Mouse (Mus musculus) adrenal gland, adult (tissue): ENCODE data around the gene Htr1f.
"Not testable (repeated sequence)": the region's sequence is repeated elsewhere in the genome, so short reads cannot be mapped to it uniquely, and the experiment has no call there.

Experiments
- DNase-seq, 2 experiments: peaks; one replicate each; pipeline ENCODE4 v3.0.0; 2022 to 2023; ENCODE audit warnings: low spot score in 1 of 2; ENCODE audit not compliant: inconsistent age in 2 of 2

Htr1f gene

GRCm38 (mm10) chr16:65105184-65105931 lies at the start of gene Htr1f:
TSS of gene Htr1f (minus strand) at chr16:65105854.
- no peak for DNase-seq

- DNase-seq, result no peak
Measured at GRCm38 (mm10) chr16:65139771-65140170, 34.1 kb upstream of the Htr1f start.

GRCm38 (mm10) chr16:65129391-65129790 lies 23.7 kb upstream of the Htr1f start:
- no peak for DNase-seq

GRCm38 (mm10) chr16:65127846-65128245 lies 22.2 kb upstream of the Htr1f start:
- no peak for DNase-seq

GRCm38 (mm10) chr16:65112221-65112620 lies 6.6 kb upstream of the Htr1f start:
- peak in 1 of 2 experiments; percentile 63 for DNase-seq

- no peak for DNase-seq
Measured at GRCm38 (mm10) chr16:65093552-65093951, 12.1 kb downstream of the Htr1f start.

- no peak for DNase-seq
Measured at GRCm38 (mm10) chr16:65083475-65083874, 22.2 kb downstream of the Htr1f start.

GRCm38 (mm10) chr16:65069867-65070266 lies 35.8 kb downstream of the Htr1f start:
- no peak for DNase-seq

GRCm38 (mm10) chr16:65066264-65066663 lies 39.4 kb downstream of the Htr1f start:
- DNase-seq, result no peak

GRCm38 (mm10) chr16:65037660-65038425 lies 67.8 kb downstream of the Htr1f start:
- DNase-seq, result not testable (repeated sequence)

- DNase-seq, result no peak
Measured at GRCm38 (mm10) chr16:65029675-65030074, 76.0 kb downstream of the Htr1f start.

- DNase-seq, result no peak
Measured at GRCm38 (mm10) chr16:65022364-65022763, 83.3 kb downstream of the Htr1f start.

- DNase-seq, result no peak
Measured at GRCm38 (mm10) chr16:65018710-65019109, 86.9 kb downstream of the Htr1f start.

GRCm38 (mm10) chr16:65018134-65018533 lies 87.5 kb downstream of the Htr1f start:
- DNase-seq, result no peak

GRCm38 (mm10) chr16:65017566-65017965 lies 88.1 kb downstream of the Htr1f start:
- no peak for DNase-seq

- DNase-seq, result no peak
Measured at GRCm38 (mm10) chr16:65015241-65015640, 90.4 kb downstream of the Htr1f start.

GRCm38 (mm10) chr16:65001993-65002821 lies 103.4 kb downstream of the Htr1f start:
- DNase-seq, result no peak

GRCm38 (mm10) chr16:64989279-64989800 lies 116.3 kb downstream of the Htr1f start:
- DNase-seq, result peak in 1 of 2 experiments; percentile 39

GRCm38 (mm10) chr16:64987564-64987963 lies 118.1 kb downstream of the Htr1f start:
- no peak for DNase-seq

GRCm38 (mm10) chr16:64987049-64987448 lies 118.6 kb downstream of the Htr1f start:
- DNase-seq, result no peak

- no peak for DNase-seq
Measured at GRCm38 (mm10) chr16:64974636-64975035, 131.0 kb downstream of the Htr1f start.
